Mouse (Mus musculus) gonadal fat pad, adult 2 months (tissue): ENCODE results near the gene Ruvbl2. TPM values are rescaled to one million over a fixed set of nuclear protein-coding genes. Genes with fewer than 3 reads are reported as not detected.
A peak's percentile ranks its signal among the peaks of the same experiment; 100 is the strongest.
"Not testable (repeated sequence)": the region's sequence is repeated elsewhere in the genome, so short reads cannot be mapped to it uniquely, and the experiment has no call there.

Source experiments
- DNase-seq: peaks from one replicate; pipeline ENCODE4 v3.0.0-alpha.2; 2012; ENCODE audit warnings: low read depth
- polyA plus RNA-seq: library from polyadenylated mRNA; depleted of rRNA; stranded (reverse); fragments of >200 nt; gene quantifications from 2 replicates; pipeline ENCODE4 v1.2.3, GENCODE M21; 2012

Ruvbl2 gene
- polyA plus RNA-seq, 1 experiment, result 47.8 TPM

DNA sequence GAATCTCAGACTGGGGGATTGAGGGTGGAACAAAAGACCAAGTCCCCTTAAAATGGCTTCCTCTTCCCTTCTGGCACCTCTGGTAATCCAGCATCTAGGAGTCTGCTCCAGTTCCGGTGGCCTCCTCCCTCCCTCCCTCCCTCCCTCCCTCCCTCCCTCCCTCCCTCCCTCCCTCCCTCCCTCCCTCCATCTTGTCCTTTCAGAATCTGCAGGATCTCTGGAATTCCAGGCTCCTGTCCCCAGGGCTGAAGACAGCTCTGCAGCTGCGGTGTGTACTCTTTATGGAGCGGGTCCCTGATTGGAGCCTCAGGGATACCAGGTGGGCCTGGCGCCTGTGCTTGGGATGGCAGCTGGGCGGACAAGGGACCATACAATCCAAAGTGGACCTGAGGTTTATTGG, 23.4 kb upstream of the Ruvbl2 start:
- no peak for DNase-seq

- no peak for DNase-seq
Measured at GRCm38 (mm10) chr7:45460860-45461314, 23.0 kb upstream of the Ruvbl2 start.

DNA sequence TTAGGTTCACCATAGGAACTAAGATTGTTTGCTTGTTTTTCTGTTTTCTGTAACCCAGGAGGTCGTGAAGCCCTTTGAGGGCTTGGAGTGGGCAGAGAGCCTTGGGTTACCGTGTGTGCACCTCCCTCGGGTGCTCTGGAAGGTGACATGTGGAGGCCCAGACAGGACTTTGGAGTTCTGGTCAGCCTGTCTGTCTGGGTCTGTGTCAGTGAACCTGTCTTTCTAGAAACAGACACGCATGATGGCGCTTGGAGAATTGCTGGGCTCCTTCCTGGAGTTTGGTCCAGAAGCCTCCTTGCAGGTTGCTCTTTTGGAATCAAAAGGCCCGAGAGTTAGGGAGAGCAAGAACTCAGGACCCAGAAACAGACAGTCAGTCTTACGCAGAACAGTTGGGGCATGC, 22.5 kb upstream of the Ruvbl2 start:
- no peak for DNase-seq

DNA sequence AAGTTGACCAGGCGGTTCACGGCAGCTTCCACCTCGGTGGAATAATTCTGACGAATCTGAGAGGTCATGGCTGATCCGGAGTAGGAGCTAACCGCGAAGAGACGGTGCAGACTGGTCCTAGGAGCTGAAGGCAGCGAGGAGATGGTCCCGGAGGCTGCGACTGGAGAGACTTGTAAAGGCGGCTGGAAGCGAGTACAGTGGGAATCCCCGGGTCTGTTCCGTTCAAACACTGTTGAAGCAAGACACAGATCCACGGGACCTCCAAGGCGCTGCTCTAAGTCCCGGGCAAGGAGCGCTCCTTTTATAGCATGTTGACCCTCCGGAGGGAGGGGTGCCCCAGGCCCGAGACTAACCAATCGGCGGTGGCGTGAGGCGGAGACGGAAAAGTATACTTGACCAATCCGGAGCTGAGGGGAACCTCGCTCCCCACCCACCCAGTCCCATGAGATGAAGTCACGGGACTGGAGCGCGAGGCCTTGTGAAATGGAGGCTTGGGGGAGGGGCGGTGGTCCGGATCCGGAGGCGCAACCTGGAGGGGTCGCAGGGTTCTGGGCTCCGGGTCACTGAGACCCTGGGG, 21.8 kb upstream of the Ruvbl2 start, which contains the start of gene Ftl1:
Ftl1 (minus strand) TSS at position 321 of the 577 bp plus-strand sequence.
- not testable (repeated sequence) for DNase-seq

DNA sequence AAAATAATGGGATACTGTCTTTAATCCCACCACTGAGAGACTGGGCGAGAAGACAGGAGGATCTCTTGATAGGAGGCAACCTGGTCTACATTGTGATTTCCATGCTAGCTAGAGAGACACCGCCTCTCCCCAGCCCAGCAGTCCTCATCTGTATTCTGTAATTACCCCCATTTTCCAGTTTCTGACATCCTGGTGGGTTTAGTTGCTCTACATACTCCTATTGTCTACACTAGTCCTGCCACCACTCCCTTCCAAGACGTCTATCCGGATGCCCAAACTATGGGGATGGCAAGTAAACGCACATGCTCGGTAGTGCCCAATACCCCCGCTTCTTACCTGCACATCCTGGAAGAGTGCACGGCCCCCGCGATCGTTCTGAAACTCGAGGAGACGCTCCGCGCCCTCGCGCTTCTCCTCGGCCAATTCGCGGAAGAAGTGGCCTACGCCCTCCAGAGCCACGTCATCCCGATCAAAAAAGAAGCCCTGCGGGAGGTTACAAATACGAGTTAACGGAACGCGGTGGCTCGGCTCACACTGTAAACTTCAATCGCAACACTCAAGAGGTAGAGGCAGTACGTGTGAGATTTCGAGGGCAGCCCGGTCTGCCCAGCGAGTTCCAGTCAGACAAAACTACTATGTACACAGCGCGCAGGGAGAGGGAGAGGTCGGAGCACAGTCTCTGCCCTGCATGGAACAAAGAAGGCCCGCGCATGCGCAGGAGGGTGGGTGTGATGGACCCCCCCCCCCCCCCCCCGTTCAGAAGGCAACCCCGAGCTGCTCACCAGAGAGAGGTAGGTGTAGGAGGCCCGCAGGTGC, 21.1 kb upstream of the Ruvbl2 start:
- no peak for DNase-seq

- no peak for DNase-seq
Measured at GRCm38 (mm10) chr7:45457204-45458060, 19.5 kb upstream of the Ruvbl2 start.

GRCm38 (mm10) chr7:45456721-45457203, 18.9 kb upstream of the Ruvbl2 start:
- no peak for DNase-seq

DNA sequence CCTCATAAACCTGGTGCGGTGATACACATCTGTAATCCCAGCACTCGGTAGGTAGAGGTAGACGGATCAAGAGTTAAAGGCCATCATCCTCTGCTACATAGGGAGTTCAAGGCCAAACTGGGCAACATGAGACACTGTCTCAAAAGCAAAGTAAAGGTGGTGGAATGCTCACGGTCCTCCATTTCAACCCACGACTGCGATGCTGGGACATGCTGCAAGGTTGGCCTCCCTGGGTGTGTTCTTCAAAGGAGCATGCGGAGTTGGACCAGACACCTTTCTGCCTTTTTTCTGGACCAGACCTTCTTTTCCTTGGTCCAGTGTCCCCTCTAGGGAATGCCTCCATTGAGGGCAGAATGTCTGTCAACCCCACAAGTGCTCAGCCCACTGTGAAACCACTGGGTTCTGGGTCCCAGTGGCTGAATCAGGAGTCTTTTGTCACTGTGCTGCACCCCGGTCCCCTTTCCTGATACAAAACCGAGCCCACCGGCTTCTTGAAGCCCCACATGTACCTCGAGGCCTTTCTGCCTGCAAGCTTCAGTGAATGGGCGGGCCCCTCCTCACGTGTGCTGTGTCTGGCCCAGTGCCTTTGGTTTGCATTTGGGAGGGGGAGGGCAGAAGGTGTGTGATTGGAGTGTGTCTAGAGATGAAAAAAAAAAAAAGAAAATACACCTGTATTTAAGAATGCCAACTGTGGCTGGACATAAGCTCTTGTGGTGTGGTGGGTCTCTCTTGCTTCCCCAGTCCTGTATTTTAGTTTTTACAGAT, 18.2 kb upstream of the Ruvbl2 start:
- DNase-seq, result no peak

DNA sequence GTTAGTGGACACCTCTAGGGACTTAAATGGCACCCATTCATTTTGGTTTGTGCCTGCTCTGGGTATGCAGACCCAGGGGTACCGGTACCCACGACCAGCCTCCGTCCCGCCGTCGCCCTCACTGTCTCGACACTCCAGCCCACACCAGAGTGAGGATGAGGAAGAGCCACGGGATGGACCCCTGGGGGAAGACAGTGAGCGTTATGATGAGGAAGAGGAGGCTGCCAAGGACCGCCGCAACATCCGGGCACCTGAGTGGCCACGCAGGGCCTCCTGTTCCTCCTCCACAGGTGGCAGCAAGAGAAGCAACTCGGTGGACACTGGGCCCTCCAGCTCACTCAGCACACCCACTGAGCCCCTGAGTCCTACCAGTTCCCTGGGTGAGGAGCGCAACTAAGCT, 17.1 kb upstream of the Ruvbl2 start:
- no peak for DNase-seq

DNA sequence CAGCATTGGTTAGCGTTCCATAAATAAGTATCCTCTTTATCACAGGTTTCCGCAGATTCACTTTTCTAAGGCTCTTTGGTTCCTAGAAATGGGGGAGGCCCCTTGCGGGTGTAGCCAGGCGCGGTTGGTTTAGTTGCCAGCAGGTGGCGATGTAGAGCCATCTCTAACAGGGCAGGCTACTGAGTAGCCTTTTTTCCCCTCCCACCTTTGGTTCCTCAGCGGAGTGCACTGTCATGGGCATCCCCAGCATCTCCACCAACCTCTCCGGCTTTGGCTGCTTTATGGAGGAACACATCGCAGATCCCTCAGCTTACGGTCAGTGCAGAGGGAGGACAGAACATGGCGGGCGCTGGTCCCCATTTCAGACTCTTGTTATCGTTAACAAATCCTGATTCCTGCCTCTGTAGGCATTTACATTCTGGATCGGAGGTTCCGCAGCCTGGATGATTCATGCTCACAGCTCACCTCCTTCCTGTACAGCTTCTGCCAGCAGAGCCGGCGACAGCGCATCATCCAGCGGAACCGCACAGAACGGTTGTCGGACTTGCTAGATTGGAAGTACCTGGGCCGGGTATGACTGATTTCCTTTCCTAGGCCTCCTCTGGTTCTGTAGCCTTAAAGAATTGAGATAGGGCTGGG, 13.6 kb upstream of the Ruvbl2 start:
- DNase-seq, result no peak

- no peak for DNase-seq
Measured at GRCm38 (mm10) chr7:45449974-45450373, 12.1 kb upstream of the Ruvbl2 start.

- no peak for DNase-seq
Measured at GRCm38 (mm10) chr7:45447325-45447990, 9.6 kb upstream of the Ruvbl2 start.

- no peak for DNase-seq
Measured at GRCm38 (mm10) chr7:45446589-45446988, 8.7 kb upstream of the Ruvbl2 start.

DNA sequence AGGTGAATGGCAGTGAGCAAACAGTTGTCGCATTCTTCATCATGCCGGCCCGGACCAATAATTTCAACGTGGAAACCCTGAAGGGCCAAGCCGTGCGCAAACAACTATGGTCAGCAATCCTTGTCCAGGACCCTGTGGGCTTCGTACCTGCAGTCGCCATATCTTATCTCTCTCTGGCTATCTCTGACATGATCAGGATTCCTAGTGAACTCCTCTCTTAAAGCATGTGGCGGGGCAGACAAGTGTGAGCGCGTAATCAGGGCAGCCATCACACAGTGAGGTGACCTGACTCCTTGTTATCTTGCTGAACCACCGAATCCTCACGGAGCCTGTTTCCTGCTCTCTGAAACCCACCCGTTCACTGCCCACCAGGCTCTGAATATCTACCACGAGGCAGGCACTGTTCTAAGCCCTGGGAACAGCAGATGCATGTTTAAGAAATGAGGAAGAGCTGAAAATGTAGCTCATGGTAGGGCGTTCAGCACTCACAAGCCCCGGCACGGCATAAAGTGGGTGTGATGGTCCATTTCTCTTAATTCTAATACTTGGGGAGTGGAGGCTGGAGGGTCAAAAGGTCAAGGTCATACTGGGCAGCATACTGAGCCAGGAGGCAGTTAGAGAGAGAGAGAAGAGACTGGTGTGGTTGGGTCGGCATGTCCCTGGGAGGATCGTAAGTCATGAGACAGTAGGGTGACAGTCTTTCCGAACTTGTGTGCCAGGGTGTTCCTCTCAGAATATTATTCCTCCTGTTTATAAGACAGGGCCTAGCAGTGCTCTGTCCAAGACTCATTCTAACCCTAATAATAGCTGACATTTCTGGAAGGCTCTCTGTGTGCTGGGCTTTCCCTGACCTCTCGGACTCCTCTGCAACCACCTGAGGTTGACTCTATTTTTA, 5.9 kb upstream of the Ruvbl2 start:
- DNase-seq, result no peak

GRCm38 (mm10) chr7:45437046-45437445, 850 bp downstream of the Ruvbl2 start:
- DNase-seq, result no peak

- no peak for DNase-seq
Measured at GRCm38 (mm10) chr7:45436444-45436843, 1.5 kb downstream of the Ruvbl2 start.

DNA sequence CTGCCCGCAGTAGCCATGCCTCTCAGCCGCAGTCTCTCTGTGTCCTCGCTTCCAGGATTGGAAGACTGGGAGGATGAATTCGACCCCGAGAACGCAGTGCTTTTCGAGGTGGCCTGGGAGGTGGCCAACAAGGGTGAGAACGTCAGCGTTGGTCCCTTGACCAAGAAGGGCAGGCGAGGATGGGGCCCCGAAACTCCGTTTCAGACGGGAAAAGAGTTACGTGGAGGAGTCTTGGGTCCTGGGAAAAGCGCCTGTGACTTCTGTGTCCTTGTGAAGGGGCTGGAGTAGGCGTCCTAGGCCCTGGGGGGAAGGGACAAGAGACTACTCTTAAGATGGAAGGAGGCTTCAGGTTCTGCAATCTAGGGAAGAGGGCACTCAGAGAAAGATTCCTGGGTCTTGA, 2.9 kb downstream of the Ruvbl2 start:
- DNase-seq, result no peak

- peak; percentile 99 for DNase-seq
Measured at GRCm38 (mm10) chr7:45434203-45435015, 3.5 kb downstream of the Ruvbl2 start, which contains the start of gene Gys1. Gene Gys1, plus strand, starts transcription at chr7:45434844.
